Mouse (Mus musculus): ENCODE results near the gene Vwa3a.

DNA sequence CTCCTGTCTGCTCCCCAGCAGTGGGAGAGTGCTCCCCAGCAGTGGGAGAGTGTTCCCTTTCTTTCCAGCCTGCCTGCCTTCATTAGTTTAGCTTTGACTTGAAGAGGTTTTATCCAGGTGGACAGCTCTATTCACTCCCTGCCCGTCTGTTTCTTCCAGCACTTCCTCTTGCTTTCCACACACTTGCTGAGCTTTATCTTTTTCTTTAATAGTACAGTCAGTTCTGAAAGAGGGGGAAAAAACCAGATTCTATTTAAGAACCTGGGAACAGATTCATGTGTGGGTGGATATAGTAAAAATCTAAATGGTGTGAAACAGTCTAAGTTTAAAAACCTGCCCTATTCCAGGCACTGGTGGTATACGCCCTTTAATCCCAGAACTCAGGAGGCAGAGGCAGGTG, 86.0 kb downstream of the Vwa3a start:
- TF ChIP-seq POLR2A (IDR thresholded peaks at IDR 0.05; ENCODE audit: low read depth, low read length) = no peak
- no peak for TF ChIP-seq CTCF (conservative IDR thresholded peaks at IDR 0.05; ENCODE audit: insufficient read depth, insufficient read length, low read depth, low read length)
